ENCODE assay signal across 37 mouse cellular contexts in the genomic region with DNA sequence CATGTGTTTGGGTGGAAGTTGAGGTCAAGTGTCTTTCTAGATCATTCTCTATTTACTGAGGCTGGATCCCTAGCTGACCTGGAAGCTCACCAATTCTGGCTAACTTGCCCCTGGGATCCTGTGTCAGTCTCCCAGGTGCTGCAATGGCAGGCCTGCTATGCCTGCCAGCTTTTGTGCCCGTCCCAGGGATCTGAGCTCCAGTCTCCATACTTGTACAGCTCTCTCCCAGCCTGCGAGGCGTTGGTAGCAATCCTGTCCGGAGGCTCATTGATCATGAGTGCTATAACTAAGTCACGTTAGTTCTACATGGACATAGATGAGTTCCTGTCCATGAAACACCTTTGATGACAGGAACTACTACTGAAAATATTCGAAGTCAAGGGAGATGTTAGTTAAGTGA. TPM values are rescaled to one million over a fixed set of nuclear protein-coding genes. Genes with fewer than 3 reads are reported as not detected.
"Had no signal": no experiment of that assay in that cellular context is flagged by ENCODE, and none has a peak within 500 bp of the region (broad histone marks: within the 10 kb centered on the region; RNA-seq: fewer than 3 reads in every experiment).

No protein-coding gene starts in this region.

- H3K9ac ChIP-seq: heart, embryonic 13.5 days; heart, embryonic 15.5 days; hindbrain, embryonic 12.5 days; hindbrain, embryonic 14.5 days; limb, embryonic 13.5 days; limb, embryonic 15.5 days; liver, embryonic 12.5 days; liver, embryonic 14.5 days had no signal

- H3K9me3 ChIP-seq: heart, embryonic 13.5 days; heart, embryonic 15.5 days; hindbrain, embryonic 10.5 days; hindbrain, embryonic 12.5 days; limb, embryonic 13.5 days; limb, embryonic 15.5 days; liver, embryonic 12.5 days had no signal

- H3K4me2 ChIP-seq: heart, embryonic 11.5 days; heart, embryonic 13.5 days; heart, embryonic 15.5 days; hindbrain, embryonic 12.5 days; hindbrain, embryonic 14.5 days; limb, embryonic 13.5 days; limb, embryonic 15.5 days; liver, embryonic 12.5 days had no signal

- H3K4me3 ChIP-seq: gastrocnemius, adult 2 months; heart, adult 2 months; heart, embryonic 13.5 days; heart, embryonic 15.5 days; hindbrain, embryonic 10.5 days; hindbrain, embryonic 12.5 days; layer of hippocampus, adult 2 months; left cerebral cortex, adult 2 months; limb, embryonic 13.5 days; limb, embryonic 15.5 days; liver, embryonic 12.5 days had no signal

- DNase-seq: gastrocnemius, adult 2 months; gastrocnemius, postnatal 10 days; gastrocnemius, postnatal 25 days; heart, adult 2 months; heart, postnatal 14 days; heart, postnatal 4 days; kidney, adult 18-20 months; kidney, adult 8-10 months; kidney, postnatal 14 days; kidney, postnatal 4 days had no signal

- H3K36me3 ChIP-seq: heart, embryonic 13.5 days; heart, embryonic 15.5 days; hindbrain, embryonic 10.5 days; hindbrain, embryonic 12.5 days; limb, embryonic 13.5 days; limb, embryonic 15.5 days; liver, embryonic 12.5 days had no signal

- H3K27ac ChIP-seq: gastrocnemius, adult 2 months; heart, adult 2 months; heart, embryonic 13.5 days; heart, embryonic 15.5 days; hindbrain, embryonic 12.5 days; hindbrain, embryonic 14.5 days; layer of hippocampus, adult 2 months; left cerebral cortex, adult 2 months; limb, embryonic 13.5 days; limb, embryonic 15.5 days; liver, embryonic 12.5 days; liver, embryonic 14.5 days had no signal

- ATAC-seq: forebrain, embryonic 16.5 days; hindbrain, embryonic 16.5 days; inflammation-experienced regulatory T-cells, adult 6 months; intestine, postnatal 0 days; liver, embryonic 12.5 days had no signal

- H3K27me3 ChIP-seq: heart, embryonic 15.5 days; hindbrain, embryonic 12.5 days; limb, embryonic 13.5 days; limb, embryonic 15.5 days had no signal

RNA-seq across cellular contexts. Expression of gene Nr2e3, which starts 16.6 kb away (rescaled TPM):
- total RNA-seq: gastrocnemius, adult 2 months; gastrocnemius, postnatal 10 days; gastrocnemius, postnatal 25 days; gastrocnemius, postnatal 4 days; granulocyte monocyte progenitor cell, adult 5-6 weeks; heart, adult 2 months; heart, postnatal 14 days; heart, postnatal 4 days; layer of hippocampus, adult 2 months; layer of hippocampus, postnatal 10 days; layer of hippocampus, postnatal 25 days; left cerebral cortex, adult 2 months; left cerebral cortex, postnatal 14 days; left cerebral cortex, postnatal 36 days; liver, adult 2 months had no signal
- polyA plus RNA-seq: forebrain, embryonic 16.5 days; frontal cortex, adult 2 months; heart, adult 2 months; heart, embryonic 11.5 days; heart, embryonic 13.5 days; heart, embryonic 15.5 days; heart, postnatal 0 days; hindbrain, embryonic 10.5 days; hindbrain, embryonic 14.5 days; hindbrain, embryonic 16.5 days; inflammation-experienced regulatory T-cells, adult 6 months; kidney, embryonic 14.5 days; kidney, embryonic 16.5 days; liver, adult 2 months; liver, embryonic 12.5 days; liver, embryonic 14.5 days had no signal
